Mouse (Mus musculus) heart, postnatal 36 days (tissue): ENCODE measurements at regions not wholly inside any gene's neighbourhood (a gene's known extent, or its start where the extent isn't known, plus 50 kb on each side); places are given as distances from the start of the nearest gene placed in this dataset.
A peak's percentile ranks its signal among the peaks of the same experiment; 100 is the strongest.
"Not testable (repeated sequence)": the region's sequence is repeated elsewhere in the genome, so short reads cannot be mapped to it uniquely, and the experiment has no call there.

ENCODE experiments used
- DNase-seq, 2 experiments: peaks; one replicate each; pipeline ENCODE4 v3.0.0; 2021 to 2022
- intact Hi-C: fragments of 180-260 bp; cut with DNase I; formaldehyde crosslinking; loops from one replicate; pipeline ENCODE4 v1.15.1; 2025

DNA sequence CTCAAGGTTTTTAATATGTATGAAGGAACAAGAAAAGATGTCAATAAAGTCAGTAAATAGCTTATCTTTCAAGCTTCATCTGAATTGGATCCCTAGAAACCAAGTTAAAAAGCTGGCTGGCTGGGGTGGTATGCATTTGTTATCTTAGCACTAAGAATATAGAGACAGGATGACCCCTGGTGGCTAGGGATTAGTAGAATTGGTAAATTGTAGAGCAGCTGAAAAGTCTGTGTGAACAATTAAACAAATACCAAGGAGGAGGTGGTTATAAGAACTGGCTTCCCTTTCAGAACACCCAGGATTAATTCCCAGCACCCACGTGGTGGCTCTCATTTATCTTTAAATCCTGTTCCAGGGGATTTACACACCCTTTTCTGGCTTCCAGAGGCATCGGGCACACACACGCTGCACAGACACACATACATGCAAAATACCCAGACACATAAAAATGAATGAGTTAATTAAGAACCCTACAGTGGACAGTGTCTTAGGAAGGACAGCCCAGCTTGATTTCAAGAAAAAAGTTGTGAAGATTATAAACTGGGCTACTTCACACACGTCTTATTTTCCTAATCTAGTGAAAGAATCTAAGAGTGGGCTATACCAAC, 170.5 kb downstream of the Pdzph1 start:
- no peak for DNase-seq
- intact Hi-C loops: no loop called here

DNA sequence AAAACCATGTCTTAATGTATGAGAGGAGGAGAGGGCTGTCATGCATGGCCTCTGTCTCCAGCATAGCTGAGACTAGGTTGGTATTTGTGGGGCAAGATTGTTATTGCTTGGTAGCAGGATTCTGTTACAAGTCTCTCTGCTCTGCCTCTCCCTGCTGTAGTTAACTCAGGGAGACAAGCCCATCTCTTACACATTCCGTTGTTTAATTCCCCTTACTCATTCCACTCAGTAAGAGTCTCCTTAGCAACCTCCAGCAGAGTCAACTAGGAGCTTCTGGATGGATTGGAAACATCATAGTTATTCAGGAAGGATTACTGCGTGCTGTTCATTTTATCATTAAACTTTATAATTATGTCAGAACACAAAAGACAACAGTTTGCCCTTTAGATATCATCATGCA, 171.8 kb downstream of the Pdzph1 start:
- no peak for DNase-seq
- intact Hi-C loops: loop anchor here (2.0 kb wide), 1 partner anchor 231 kb away; no protein-coding TSS in a partner anchor

DNA sequence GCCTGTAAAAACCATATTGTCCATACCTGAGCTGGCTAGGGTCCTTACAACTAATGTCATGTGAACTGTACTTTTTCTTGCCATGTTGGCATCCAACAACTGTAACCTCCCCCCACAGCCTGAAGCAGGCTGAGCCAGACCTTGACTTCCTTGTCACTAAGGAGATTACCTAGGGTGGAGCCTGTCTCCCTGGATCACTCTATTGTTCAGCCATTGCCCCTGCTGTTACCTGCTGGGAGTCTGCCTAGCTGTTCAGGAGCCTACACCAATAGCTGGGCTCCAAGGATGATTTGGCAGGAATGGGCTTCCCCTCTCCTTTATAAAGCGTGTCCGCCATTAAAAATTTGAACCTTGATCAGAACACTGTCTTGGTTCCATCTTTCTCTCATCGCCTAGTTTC, 215.7 kb downstream of the Pdzph1 start:
- intact Hi-C loops, DNase-seq: not testable (repeated sequence)

DNA sequence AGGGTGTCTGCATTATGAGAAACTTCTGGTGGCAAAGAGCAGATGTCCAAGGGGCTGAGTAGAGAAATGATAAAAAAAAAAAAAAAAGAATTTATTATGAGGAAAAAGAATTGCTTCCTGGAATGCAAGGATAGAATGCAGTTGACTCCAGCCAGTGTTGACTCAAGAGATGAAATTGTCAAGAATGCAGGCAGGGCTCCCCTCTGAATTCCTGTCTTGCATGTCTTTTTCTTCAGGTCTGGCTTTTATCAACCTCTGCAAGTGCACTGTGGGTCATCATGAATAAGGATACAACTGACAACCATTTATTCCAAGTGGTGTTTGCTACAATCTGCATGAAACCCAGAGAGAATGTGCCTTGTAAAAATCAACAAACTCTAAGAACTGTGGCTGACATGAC, 217.6 kb downstream of the Pdzph1 start:
- DNase-seq: no peak
- intact Hi-C loops: no loop called here

DNA sequence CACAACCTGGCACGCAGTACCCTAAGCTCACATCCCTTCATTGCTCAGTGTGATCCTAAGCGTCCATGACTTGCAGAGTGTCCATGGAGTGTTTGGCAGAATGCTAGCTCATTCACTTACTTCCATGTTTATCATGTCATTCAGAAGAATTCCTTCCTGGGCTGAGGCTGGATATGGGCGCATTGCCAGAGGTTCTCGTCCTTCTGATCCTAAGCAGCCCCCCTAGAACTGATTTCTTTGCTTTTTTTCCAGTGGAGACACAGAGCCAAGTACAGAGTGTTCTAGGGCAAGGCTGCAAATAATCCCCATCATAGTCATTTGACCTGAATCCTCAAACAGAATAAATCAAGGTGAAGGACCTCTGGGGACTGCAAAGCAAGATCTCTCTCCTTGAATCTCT, 226.0 kb downstream of the Pdzph1 start:
- intact Hi-C loops: no loop called here
- DNase-seq: no peak

DNA sequence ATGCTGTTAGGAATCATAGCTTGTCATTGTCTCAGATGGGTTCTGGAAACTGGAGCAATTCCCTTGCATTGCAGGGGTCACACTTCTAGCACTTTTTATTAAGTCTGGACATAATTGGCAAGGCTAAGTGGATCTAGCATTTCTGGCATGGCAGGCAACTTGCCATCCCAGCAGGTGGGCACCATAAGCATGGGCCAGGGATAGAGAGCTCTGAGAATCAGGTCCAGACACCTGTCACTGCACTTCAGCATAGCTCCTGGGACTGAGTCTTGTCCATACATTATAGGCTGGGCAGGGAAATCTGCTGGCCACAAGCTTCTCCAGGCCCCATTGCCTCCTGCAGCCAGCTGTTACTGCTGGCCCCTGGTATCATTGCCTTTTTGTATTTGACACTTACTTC, 242.2 kb downstream of the Pdzph1 start:
- intact Hi-C loops: no loop called here
- DNase-seq: no peak

DNA sequence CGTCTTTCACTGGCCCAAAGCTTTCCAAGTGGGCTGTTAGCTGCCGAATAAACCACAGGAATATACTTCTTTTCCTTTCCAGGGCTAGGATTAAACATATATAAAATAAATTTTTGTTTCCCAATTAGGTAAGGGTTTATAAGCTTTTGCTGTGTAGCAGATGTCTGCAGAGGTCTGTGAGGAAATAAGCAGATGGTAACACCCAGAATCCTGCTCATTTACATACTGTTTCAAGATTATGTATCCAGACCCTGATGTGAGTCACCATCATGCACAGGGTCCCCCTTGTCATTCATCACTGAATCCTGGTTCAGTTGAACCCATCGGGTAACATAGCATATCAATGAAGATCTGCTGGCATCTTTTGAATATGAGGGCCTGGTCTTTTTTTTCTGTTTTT, 242.9 kb downstream of the Pdzph1 start:
- intact Hi-C loops: no loop called here

DNA sequence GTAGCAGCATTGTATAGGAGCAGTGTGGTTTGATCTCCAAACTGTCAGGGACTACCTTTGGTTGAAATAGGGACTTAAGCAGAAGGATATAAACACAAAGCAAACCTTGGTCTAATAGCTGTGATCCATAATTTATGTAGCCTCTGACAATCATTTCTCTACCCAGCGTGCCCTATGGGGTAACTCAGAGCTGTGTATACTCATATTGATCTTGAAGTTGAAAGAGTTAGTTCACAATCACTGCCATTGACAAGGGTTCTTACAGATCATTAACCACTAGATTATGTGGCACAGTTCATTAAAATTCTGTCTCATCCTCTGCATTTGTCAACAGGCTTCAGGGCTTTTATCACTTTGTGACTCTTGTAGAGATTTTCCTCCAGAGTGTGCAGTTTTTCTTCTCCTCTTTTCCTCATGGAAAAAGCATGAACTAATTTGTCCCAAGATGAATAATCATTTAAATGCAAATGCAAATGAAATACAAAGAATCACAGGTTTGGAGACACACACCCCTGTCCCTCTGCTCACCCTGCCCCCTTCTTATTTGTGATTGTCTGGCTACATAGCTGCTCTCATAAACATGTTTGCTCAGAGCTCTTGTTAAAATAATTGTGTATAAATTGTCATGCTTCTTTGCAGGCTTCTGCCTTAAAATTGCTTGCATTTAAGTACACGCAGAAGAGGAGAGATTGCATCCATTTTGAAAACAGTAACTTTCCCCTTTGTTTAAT, 280.3 kb downstream of the Pdzph1 start:
- no peak for DNase-seq
- intact Hi-C loops: no loop called here

More for the DNA sequence above, 242.9 kb downstream of the Pdzph1 start:
- DNase-seq: no peak

DNA sequence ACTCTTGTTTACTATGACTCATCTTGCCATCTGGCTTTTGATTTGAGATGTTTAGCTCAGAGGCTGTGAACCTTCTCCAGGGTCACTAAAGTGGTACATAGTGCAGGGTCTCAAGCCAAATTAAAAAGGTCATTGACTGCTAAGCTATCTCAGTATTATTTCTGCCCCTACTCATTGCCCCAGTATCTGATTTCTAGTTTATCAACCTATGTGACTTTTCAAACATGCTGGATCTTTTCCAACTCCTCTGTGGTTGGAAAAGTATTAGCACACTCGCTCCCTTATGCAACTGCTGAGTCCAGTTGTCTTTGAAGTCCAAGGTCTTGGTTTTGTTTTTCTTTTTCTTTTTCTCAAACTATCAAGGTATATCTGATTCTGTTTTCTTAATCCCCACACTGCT, 301.0 kb downstream of the Pdzph1 start:
- DNase-seq: no peak
- intact Hi-C loops: no loop called here

DNA sequence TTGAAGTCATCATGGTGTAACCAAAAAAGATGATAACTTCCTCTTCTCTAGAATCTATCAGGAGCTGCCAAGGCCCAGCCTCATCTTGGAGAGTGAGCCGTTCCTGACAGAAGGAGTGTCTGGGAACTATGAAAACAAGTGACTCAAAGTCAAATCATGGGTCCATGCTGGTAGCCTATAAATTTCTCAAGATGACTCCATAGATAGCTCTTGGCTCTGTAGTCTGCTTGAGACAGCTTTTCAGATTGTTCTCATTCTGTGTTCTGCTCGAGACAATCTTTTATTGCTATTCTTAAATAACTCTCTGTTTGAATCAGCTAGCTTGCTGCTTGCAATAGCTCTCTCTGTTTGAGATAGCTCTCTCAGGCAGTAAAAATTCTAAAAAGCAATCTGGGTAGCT, 318.9 kb downstream of the Pdzph1 start:
- no peak for DNase-seq
- intact Hi-C loops: no loop called here

DNA sequence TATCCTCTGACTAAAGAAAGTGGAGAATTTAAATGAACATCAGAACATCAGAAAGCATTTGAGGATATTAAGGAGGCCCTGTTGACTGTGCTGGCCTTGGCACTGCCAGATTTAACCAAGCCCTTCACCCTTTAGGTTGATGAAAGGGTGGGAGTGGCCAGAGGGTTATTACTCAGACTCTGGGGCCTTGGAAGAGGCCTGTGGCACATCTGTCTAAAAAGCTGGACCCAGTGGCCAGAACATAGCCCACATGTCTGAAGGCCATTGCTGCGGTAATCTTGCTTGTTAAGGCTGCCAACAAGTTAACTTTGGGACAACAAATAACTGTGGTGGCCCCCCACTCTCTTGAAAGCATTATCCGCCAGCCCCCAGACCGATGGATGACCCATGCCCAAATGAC, 323.1 kb downstream of the Pdzph1 start:
- intact Hi-C loops: no loop called here
- no peak for DNase-seq

DNA sequence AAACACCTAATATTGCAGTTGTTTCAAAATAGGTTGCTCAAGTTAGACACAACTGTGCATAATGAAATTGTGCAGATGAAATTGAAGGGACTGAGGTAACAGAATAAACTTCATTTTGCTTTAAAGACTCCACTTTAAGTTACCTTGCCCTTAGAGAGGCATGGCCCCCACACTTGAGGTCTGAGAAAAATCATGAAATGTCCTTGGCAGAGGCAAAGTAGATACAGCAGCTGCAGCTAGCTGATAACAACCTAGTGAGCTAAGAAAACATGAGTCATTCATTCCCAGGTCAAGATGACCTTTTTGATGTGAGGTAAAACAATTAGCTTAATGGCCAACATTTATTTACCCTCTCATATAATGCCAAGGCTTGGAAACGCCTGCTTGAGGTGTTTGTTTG, 347.4 kb downstream of the Pdzph1 start:
- intact Hi-C loops: no loop called here
- DNase-seq: no peak

DNA sequence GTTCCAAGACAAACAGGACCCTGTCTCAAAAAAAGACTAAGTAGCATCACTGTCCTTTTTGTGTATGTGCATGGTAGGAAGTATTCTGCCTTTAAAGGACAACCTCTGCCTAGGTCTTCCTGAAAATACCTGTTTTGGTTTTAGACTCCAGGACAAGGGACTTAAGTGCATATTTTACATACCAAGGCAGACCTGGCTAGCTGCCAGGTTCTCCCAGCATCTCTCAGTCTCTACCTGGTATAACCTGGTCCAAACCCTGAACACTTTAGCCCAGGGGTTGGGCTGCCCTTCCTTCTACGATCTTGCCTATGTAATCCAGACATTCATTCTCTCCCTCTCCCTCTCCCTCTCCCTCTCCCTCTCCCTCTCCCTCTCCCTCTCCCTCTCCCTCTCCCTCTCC, 348.9 kb downstream of the Pdzph1 start:
- DNase-seq: peak in 1 of 2 experiments; percentile 2
- intact Hi-C loops: no loop called here

DNA sequence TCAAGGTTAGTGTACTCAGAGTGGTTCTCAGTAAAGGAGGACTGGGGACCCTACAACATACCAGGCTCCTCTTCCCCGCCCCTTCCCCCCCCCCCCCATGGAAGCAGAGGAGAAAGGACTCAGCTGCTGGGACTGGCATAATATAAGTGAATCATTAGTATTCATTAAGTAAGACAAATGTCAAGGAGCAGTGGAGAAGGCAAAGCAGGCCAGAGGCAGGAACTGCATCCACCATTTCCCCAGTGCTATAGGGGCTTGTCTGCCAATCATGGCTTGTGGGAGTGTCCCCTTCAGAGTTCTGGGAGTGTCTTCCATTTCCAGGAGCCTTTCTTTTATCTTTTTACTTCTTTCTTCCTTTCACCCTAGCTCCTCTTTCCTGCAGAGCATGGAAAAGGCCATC, 392.3 kb downstream of the Pdzph1 start:
- no peak for DNase-seq
- intact Hi-C loops: no loop called here

DNA sequence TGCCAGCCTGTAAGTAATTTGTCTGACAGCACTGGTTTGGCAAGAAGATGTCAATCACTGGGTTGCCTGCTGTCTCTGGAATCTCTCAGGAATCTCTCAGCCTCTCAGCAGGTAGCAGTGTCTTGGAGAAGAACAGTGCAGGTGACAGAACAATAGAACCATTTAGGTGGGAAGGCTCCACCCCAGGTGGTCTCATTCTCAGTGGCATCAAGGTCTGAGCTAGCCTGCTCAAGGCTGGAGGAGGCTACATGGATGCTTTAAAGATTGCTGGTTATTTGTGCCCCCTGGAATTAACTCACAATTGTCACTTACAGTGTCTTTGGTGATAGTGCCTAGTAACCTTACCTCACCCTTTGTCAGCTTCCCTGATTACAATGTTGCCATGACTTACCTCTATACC, 394.5 kb downstream of the Pdzph1 start:
- intact Hi-C loops: no loop called here
- DNase-seq: no peak

DNA sequence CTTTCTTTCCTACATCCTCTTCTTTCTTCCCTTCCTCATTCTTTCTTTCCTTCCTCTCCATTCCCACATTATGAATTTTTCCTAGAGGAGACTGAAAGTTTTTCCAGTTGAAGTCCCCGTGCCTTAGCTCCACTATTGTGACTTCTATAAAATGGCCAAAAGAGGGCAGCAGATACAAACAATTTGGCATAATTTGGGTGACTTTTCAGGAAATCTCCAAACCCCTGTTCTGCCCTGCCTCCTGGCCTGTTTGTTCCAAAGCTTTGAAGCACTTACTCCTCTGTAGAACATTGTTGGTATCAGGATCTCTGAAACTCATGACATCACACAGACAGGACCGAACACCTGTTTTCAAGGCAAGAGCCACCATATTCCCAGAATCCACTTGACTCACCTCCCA, 403.2 kb downstream of the Pdzph1 start:
- no peak for DNase-seq
- intact Hi-C loops: loop anchor here (2.0 kb wide), 2 partner anchors 231 to 321 kb away; no protein-coding TSS in a partner anchor

DNA sequence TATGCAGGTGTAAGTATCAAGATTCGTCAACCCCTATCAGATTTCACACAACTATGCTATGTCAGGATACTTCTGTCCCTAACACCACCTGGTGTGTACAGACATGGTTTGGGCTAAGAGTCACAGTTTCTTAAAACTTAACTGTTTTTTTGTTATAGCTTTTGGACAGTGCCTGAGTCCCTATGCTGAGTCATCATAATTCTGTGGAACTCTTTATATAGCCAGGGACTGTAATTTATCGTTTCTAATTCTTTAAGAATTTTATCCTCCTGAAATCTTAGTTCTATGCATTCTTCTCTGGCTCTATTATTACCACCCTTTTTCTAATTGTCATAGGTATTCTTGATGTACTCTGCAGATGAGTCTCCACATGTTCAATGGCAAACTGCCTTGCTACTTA, 418.3 kb downstream of the Pdzph1 start:
- DNase-seq: no peak
- intact Hi-C loops: no loop called here
